Comparison of ENCODE assay signal across 24 mouse cellular contexts in genomic region chr6:93537126-93537525, GRCm38 (mm10).
DNase-seq lines count a peak whose midpoint lies in the region; TF ChIP-seq lines count a peak whose summit lies in the region.
"Had no signal": no experiment of that assay in that cellular context is flagged by ENCODE, and none has a peak within 500 bp of the region (broad histone marks: within the 10 kb centered on the region; RNA-seq: fewer than 3 reads in every experiment).

No protein-coding gene starts in this region.

- TF ChIP-seq POLR2A in lung, adult 2 months (IDR thresholded peaks at IDR 0.05; ENCODE audit: borderline replicate concordance, extremely low read depth, low read depth, low read length) = no peak

- no peak for TF ChIP-seq CTCF in lung, adult 2 months (IDR thresholded peaks at IDR 0.05; ENCODE audit: insufficient read depth, low read length)

- 83% methylated on average over 1 of the region's 1 CpGs for WGBS in lung, adult 2 months

- peak; percentile 17 for DNase-seq in lung, adult 2 months
- DNase-seq in lung, postnatal 10 days = peak; percentile 27
- DNase-seq in lung, postnatal 36 days = peak; percentile 65
- DNase-seq in frontal cortex, adult 2 months (ENCODE audit: extremely low spot score in 1 of 2, low spot score in 1 of 2) = no peak
- no peak for DNase-seq in heart, adult 8-10 months (ENCODE audit: low spot score)
- no peak for DNase-seq in cerebellum, adult 18-20 months
- DNase-seq: adrenal gland, postnatal 10 days; adrenal gland, postnatal 36 days; B cell, adult 2 months; cerebellum, adult 11 months; cerebellum, adult 8-10 months; cerebellum, postnatal 25 days; forebrain, postnatal 0 days; gastrocnemius, postnatal 25 days; heart, adult 18-20 months; heart, postnatal 10 days; heart, postnatal 36 days had no signal

- H3K4me1 ChIP-seq in brown adipose tissue, adult 24 weeks (ENCODE audit: control insufficient read depth, insufficient read depth, insufficient read length, low read length) = peaks cover 24% of the 10 kb centered on the region
- peaks cover 7% of the 10 kb centered on the region for H3K4me1 ChIP-seq in lung, adult 2 months (ENCODE audit: control insufficient read depth, insufficient read depth, low read length)
- H3K4me1 ChIP-seq: embryonic facial prominence, embryonic 15.5 days; heart, embryonic 12.5 days; hindbrain, embryonic 10.5 days; hindbrain, embryonic 13.5 days had no signal

- H3K27ac ChIP-seq in brown adipose tissue, adult 24 weeks (replicated peaks; ENCODE audit: low read depth, low read length) = 0 out of 2 replicates have a peak overlapping the region, but pooled peaks have one; percentile 21
- H3K27ac ChIP-seq: embryonic facial prominence, embryonic 12.5 days; embryonic facial prominence, embryonic 15.5 days; heart, embryonic 15.5 days; hindbrain, embryonic 10.5 days; hindbrain, embryonic 13.5 days had no signal

- H3K4me3 ChIP-seq in brown adipose tissue, adult 24 weeks (ENCODE audit: insufficient read depth, low read depth, low read length) = no peak overlapping the region
- H3K4me3 ChIP-seq in lung, adult 2 months (replicated peaks; ENCODE audit: extremely low read depth, low read depth, low read length) = no peak overlapping the region
- H3K4me3 ChIP-seq: embryonic facial prominence, embryonic 12.5 days; embryonic facial prominence, embryonic 15.5 days; heart, embryonic 12.5 days; heart, embryonic 15.5 days; hindbrain, embryonic 10.5 days; hindbrain, embryonic 13.5 days had no signal

Comparison
In these comparisons a context has a peak if more than half of its experiments do, and no peak if none do; other contexts are left out.
1. DNase-seq: peak in lung, adult 2 months (single experiment), lung, postnatal 10 days (single experiment) and lung, postnatal 36 days (single experiment); none in frontal cortex, adult 2 months (0 of 2), heart, adult 8-10 months (single experiment) and cerebellum, adult 18-20 months (0 of 2).